Mouse (Mus musculus): Measurements from ENCODE around the gene Tet1. TPM values are rescaled to one million over a fixed set of nuclear protein-coding genes. Genes with fewer than 3 reads are reported as not detected.

Gene Tet1
- polyA plus RNA-seq, 1 experiment: 231 TPM

DNA sequence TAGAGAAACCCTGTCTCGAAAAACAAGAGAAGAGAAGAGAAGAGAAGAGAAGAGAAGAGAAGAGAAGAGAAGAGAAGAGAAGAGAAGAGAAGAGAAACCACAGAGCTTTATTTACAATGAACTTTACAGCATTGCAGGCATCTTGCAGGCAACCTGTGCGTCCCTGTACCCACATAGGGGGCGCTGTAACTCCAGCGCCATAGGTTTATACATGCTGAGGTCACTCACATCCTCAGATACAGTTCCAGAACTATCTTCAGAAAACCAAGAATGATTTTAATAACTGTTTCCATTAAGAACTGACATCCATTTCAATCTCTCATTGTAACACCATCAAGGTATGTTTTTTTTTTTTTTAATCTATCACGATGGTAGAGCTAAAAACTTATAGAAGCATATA, 27.6 kb downstream of the Tet1 start:
- H3K9ac ChIP-seq (ENCODE audit: low read depth, poor library complexity, severe bottlenecking): no peak overlapping the region
- no peaks in the 10 kb centered on the region for H3K27me3 ChIP-seq (ENCODE audit: control insufficient read depth, insufficient read depth, low read length, poor library complexity, severe bottlenecking)
- H3K36me3 ChIP-seq (ENCODE audit: control insufficient read depth, insufficient read depth, low read length, poor library complexity, severe bottlenecking): peaks cover 70% of the 10 kb centered on the region
- no peaks in the 10 kb centered on the region for H3K9me3 ChIP-seq (replicated peaks; ENCODE audit: control insufficient read depth, insufficient read depth, low read length, poor library complexity, severe bottlenecking)
- H3K27ac ChIP-seq (ENCODE audit: insufficient read depth, low read length): no peak overlapping the region
- H3K4me3 ChIP-seq (ENCODE audit: low read depth, low read length): no peak overlapping the region
- H3K4me1 ChIP-seq (ENCODE audit: control insufficient read depth, insufficient read depth, low read length): no peaks in the 10 kb centered on the region
- no peak for TF ChIP-seq POLR2A (IDR thresholded peaks at IDR 0.05; ENCODE audit: insufficient read depth, low read length)
- TF ChIP-seq CTCF (IDR thresholded peaks at IDR 0.05; ENCODE audit: low read depth, low read length): peak; percentile 82
- TF ChIP-seq EP300 (IDR thresholded peaks at IDR 0.05; ENCODE audit: insufficient read depth, low read depth, low read length): no peak

DNA sequence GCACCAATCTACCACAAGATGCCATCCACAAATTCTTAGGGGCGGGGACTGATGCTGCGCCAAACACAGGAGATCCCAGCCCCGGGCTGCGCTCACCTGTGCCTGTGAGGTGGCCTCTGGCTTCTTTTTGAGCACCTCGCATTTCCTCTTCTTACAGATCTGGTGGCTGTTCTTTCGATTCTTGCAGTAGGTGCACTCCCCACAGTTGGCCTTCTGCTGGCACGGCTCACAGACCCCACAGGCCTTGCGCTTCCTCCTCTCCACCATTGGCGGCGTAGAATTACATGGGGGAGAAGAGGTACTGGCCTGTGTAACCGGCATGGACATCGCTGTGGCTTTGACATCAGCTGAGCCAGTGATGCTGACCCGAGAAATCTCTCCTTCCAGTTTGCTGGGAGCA, 30.7 kb downstream of the Tet1 start:
- H3K4me1 ChIP-seq (ENCODE audit: control insufficient read depth, insufficient read depth, low read length): no peaks in the 10 kb centered on the region
- no peak overlapping the region for H3K9ac ChIP-seq (ENCODE audit: low read depth, poor library complexity, severe bottlenecking)
- no peaks in the 10 kb centered on the region for H3K9me3 ChIP-seq (replicated peaks; ENCODE audit: control insufficient read depth, insufficient read depth, low read length, poor library complexity, severe bottlenecking)
- TF ChIP-seq CTCF (IDR thresholded peaks at IDR 0.05; ENCODE audit: low read depth, low read length) (no peak), POLR2A (IDR thresholded peaks at IDR 0.05; ENCODE audit: insufficient read depth, low read length) (no peak), EP300 (IDR thresholded peaks at IDR 0.05; ENCODE audit: insufficient read depth, low read depth, low read length) (no peak)
- no peaks in the 10 kb centered on the region for H3K27me3 ChIP-seq (ENCODE audit: control insufficient read depth, insufficient read depth, low read length, poor library complexity, severe bottlenecking)
- peaks cover 88% of the 10 kb centered on the region for H3K36me3 ChIP-seq (ENCODE audit: control insufficient read depth, insufficient read depth, low read length, poor library complexity, severe bottlenecking)
- H3K27ac ChIP-seq (ENCODE audit: insufficient read depth, low read length): 0 out of 2 replicates have a peak overlapping the region, but pooled peaks have one; percentile 5
- H3K4me3 ChIP-seq (ENCODE audit: low read depth, low read length): peak overlapping the region; percentile 3; the same call in 1 of the 2 replicates

DNA sequence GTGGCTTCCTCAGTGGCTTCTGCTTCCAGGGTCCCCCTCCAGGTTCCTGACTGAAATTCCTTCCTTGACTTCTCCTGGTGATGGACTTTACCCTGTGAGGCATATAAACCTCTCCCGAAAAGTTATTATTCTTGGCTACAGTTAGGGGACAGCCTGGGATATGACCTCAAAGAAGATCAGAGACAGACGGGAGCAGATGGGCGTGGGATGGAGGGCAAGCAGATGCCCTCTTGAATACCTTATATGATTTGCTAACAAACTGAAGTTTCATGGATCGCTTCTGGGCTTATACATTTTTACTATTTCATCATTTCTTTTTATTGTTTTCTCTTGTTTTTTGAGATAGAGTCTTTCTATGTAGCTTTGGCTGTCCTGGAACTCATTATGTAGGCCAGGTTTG, 33.2 kb downstream of the Tet1 start:
- TF ChIP-seq EP300 (IDR thresholded peaks at IDR 0.05; ENCODE audit: insufficient read depth, low read depth, low read length) (no peak), POLR2A (IDR thresholded peaks at IDR 0.05; ENCODE audit: insufficient read depth, low read length) (no peak), CTCF (IDR thresholded peaks at IDR 0.05; ENCODE audit: low read depth, low read length) (no peak)
- H3K9ac ChIP-seq (ENCODE audit: low read depth, poor library complexity, severe bottlenecking): 0 out of 2 replicates have a peak overlapping the region, but pooled peaks have one; percentile 21
- no peak overlapping the region for H3K4me3 ChIP-seq (ENCODE audit: low read depth, low read length)
- no peak overlapping the region for H3K27ac ChIP-seq (ENCODE audit: insufficient read depth, low read length)
- peaks cover 95% of the 10 kb centered on the region for H3K36me3 ChIP-seq (ENCODE audit: control insufficient read depth, insufficient read depth, low read length, poor library complexity, severe bottlenecking)
- H3K9me3 ChIP-seq (replicated peaks; ENCODE audit: control insufficient read depth, insufficient read depth, low read length, poor library complexity, severe bottlenecking): no peaks in the 10 kb centered on the region
- peaks cover 3% of the 10 kb centered on the region for H3K4me1 ChIP-seq (ENCODE audit: control insufficient read depth, insufficient read depth, low read length)
- H3K27me3 ChIP-seq (ENCODE audit: control insufficient read depth, insufficient read depth, low read length, poor library complexity, severe bottlenecking): no peaks in the 10 kb centered on the region

DNA sequence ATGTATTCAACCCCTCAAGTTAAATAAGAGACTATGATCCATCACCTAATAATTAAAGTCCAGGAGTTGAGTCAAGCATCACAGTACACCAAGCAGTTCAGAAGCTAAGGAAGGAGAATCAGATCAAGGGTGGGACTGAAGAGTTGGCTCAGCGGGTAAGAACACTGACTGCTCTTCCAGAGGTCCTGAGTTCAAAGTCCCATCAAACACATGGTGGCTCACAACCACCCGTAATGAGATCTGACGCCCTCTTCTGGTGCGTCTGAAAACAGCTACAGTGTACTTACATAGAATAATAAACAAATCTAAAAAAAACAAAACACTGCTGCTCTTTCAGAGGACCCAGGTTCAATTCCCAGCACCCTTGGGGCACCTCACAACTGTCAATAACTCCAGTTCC, 34.0 kb downstream of the Tet1 start:
- TF ChIP-seq CTCF (IDR thresholded peaks at IDR 0.05; ENCODE audit: low read depth, low read length) (no peak), POLR2A (IDR thresholded peaks at IDR 0.05; ENCODE audit: insufficient read depth, low read length) (no peak), EP300 (IDR thresholded peaks at IDR 0.05; ENCODE audit: insufficient read depth, low read depth, low read length) (no peak)
- H3K9ac ChIP-seq (ENCODE audit: low read depth, poor library complexity, severe bottlenecking): no peak overlapping the region
- no peaks in the 10 kb centered on the region for H3K9me3 ChIP-seq (replicated peaks; ENCODE audit: control insufficient read depth, insufficient read depth, low read length, poor library complexity, severe bottlenecking)
- H3K27me3 ChIP-seq (ENCODE audit: control insufficient read depth, insufficient read depth, low read length, poor library complexity, severe bottlenecking): no peaks in the 10 kb centered on the region
- H3K4me3 ChIP-seq (ENCODE audit: low read depth, low read length): no peak overlapping the region
- peaks cover 3% of the 10 kb centered on the region for H3K4me1 ChIP-seq (ENCODE audit: control insufficient read depth, insufficient read depth, low read length)
- H3K27ac ChIP-seq (ENCODE audit: insufficient read depth, low read length): no peak overlapping the region
- H3K36me3 ChIP-seq (ENCODE audit: control insufficient read depth, insufficient read depth, low read length, poor library complexity, severe bottlenecking): peaks cover 92% of the 10 kb centered on the region

DNA sequence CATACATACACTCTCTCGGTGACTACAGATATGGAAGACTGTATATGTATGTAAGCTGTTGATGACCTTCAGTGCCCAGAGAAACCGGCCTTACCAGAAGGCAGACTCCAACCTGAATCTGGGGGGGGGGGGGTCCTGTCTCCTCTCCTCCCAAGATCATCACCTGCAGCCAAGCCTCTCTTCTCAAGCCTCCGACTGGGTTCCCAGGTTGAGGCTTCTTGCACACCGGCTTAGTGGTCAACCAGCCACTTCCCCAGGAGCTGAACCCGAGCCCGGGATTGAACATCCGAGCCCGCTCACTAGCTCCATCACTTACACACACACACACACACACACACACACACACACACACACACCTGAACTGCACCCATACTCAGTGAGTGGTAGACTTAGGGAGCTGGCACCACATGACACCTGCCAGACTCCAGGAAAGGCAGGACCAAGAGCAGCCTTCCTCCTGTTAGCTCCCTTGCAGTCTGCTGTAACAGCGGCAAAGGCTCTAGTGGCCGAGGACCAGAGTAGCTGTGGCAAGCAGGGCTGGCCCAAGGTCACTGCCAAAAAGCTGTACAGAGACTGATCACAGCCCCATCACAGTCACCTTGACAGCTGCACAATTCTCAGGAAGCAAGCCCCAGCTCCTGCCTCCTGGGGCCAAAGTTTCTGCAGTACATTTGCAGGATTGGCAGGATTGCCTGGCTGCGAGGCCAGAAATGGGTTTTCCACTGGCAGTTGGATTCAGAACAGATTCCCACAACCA, 42.6 kb downstream of the Tet1 start:
- H3K4me3 ChIP-seq (ENCODE audit: low read depth, low read length): 0 out of 2 replicates have a peak overlapping the region, but pooled peaks have one; percentile 10
- no peaks in the 10 kb centered on the region for H3K27me3 ChIP-seq (ENCODE audit: control insufficient read depth, insufficient read depth, low read length, poor library complexity, severe bottlenecking)
- H3K9me3 ChIP-seq (replicated peaks; ENCODE audit: control insufficient read depth, insufficient read depth, low read length, poor library complexity, severe bottlenecking): no peaks in the 10 kb centered on the region
- TF ChIP-seq EP300 (IDR thresholded peaks at IDR 0.05; ENCODE audit: insufficient read depth, low read depth, low read length): no peak
- no peak for TF ChIP-seq CTCF (IDR thresholded peaks at IDR 0.05; ENCODE audit: low read depth, low read length)
- no peak for TF ChIP-seq POLR2A (IDR thresholded peaks at IDR 0.05; ENCODE audit: insufficient read depth, low read length)
- no peak overlapping the region for H3K9ac ChIP-seq (ENCODE audit: low read depth, poor library complexity, severe bottlenecking)
- H3K36me3 ChIP-seq (ENCODE audit: control insufficient read depth, insufficient read depth, low read length, poor library complexity, severe bottlenecking): peaks cover 63% of the 10 kb centered on the region
- peaks cover 3% of the 10 kb centered on the region for H3K4me1 ChIP-seq (ENCODE audit: control insufficient read depth, insufficient read depth, low read length)
- H3K27ac ChIP-seq (ENCODE audit: insufficient read depth, low read length): 0 out of 2 replicates have a peak overlapping the region, but pooled peaks have one; percentile 18

Data from ES-Bruce4 (cell line).